Mouse (Mus musculus) kidney, postnatal 14 days (tissue): ENCODE results near the gene Ube2cbp.

Experiments
- DNase-seq: peaks from one replicate; pipeline ENCODE4 v3.0.0; 2022; ENCODE audit warnings: mixed read lengths

Ube2cbp gene

GRCm38 (mm10) chr9:86464151-86465105, at the start of gene Ube2cbp:
Ube2cbp (minus strand) TSS chr9:86464950.
- DNase-seq = peak; percentile 93

- DNase-seq = no peak
Observed at GRCm38 (mm10) chr9:86514390-86514789, 49.6 kb upstream of the Ube2cbp start.

- no peak for DNase-seq
Observed at GRCm38 (mm10) chr9:86513733-86514132, 49.0 kb upstream of the Ube2cbp start.

DNA sequence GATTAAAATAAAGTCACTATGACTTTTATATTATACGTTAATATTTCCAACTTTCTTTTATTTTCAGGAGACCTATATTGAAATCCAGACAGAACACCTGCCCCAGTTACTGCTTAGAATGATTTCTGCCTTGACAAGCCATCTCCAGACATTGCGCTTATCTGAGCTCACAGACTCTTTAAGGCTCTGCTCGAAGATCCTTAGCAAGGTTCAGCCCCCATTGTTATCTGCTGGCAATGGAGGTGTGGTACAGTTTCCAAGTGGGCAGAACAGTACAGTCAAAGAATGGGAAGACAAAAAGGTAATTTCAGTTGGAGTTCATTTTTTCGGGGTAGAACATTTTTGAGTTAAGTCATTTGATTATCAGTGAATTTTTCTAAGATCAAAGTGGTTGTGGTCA, 42.7 kb upstream of the Ube2cbp start:
- DNase-seq = no peak

DNA sequence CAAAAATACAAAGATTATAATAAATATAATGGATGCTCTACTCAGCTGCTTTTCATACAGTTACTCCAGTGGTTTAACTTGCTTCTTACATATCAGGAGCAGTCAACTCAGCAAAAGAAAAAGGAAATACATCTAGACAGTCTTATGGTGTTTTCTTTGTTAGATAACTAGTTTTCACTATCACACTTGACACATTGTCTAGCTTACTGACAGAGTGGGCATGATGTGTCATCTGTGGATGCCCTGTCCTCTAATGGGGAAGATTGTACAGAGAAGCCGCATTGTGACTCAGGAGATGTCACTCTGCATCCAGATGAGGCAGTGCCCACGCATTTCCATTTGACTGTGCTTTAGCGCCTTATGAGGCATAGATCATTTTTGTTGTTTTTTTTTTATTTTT, 34.3 kb upstream of the Ube2cbp start:
- no peak for DNase-seq

GRCm38 (mm10) chr9:86496261-86496660, 31.5 kb upstream of the Ube2cbp start:
- no peak for DNase-seq

DNA sequence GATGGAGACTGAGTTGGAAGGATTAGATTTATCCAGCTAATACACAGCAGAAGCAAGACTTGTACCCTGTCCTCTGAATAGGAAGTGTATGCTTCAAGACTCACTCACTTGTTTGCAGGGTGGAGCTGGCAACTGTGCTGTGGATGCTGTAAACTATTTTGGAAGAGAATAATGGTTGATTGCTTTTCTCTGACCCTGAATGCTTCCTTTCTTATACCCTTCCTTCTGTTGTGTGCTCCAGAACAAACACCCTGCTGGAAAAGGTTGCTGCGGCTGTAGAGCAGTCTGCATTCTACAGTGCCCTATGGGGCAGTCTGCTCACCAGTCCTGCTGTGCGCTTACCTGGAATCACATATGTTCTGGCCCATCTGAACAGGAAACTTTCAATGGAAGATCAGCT, 27.0 kb upstream of the Ube2cbp start:
- DNase-seq = no peak

DNA sequence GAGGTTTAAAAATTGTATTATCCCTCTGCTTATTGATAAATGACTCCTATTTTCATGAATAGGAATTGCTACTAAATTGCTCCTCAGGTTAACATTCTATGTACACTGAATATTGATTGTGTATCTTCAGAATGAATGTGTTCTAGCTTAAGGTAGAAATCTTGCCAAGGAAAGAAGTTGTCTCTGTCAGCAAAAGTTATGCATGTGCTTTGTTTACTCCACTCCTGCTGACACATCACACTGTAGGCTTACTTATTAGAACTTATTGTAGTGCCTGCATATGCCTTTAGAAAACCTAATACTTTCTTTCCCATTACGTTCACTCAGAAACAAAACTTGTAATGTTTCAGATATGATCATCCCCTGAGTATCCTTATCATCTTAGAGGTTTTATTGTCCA, 17.5 kb upstream of the Ube2cbp start:
- no peak for DNase-seq

- peak; percentile 9 for DNase-seq
Observed at GRCm38 (mm10) chr9:86478414-86479093, 13.8 kb upstream of the Ube2cbp start.

GRCm38 (mm10) chr9:86476763-86477162, 12.0 kb upstream of the Ube2cbp start:
- no peak for DNase-seq

GRCm38 (mm10) chr9:86475956-86476355, 11.2 kb upstream of the Ube2cbp start:
- no peak for DNase-seq

- peak; percentile 94 for DNase-seq
Observed at GRCm38 (mm10) chr9:86466990-86467870, 2.5 kb upstream of the Ube2cbp start, which contains the start of gene Dop1a. Dop1a (plus strand) TSS chr9:86467154.

GRCm38 (mm10) chr9:86453626-86454025, 11.1 kb downstream of the Ube2cbp start:
- no peak for DNase-seq

DNA sequence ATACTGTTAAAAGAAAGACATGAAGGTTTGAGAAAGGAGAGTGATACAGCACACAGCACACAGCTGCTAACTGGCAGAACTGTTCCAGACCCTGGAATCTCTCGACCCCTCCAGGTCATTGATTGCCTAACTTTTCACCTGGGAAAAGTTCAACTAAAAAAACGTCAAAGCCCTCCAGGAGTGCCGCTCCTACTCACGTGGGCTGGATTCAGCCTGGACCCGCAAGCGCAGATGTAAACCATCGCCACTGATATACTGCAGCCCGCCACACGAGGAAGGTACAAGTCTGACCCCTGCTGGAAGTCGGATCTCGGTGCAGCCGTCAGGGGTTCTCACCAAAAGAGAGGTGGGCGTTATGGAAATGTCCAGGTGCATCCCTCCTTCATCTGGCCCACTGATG, 13.1 kb downstream of the Ube2cbp start:
- DNase-seq = peak; percentile 57

GRCm38 (mm10) chr9:86451094-86451493, 13.7 kb downstream of the Ube2cbp start:
- no peak for DNase-seq

- peak; percentile 81 for DNase-seq
Observed at GRCm38 (mm10) chr9:86449581-86449980, 15.2 kb downstream of the Ube2cbp start.

GRCm38 (mm10) chr9:86447431-86447830, 17.3 kb downstream of the Ube2cbp start:
- DNase-seq = no peak

- DNase-seq = no peak
Observed at GRCm38 (mm10) chr9:86446847-86447246, 17.9 kb downstream of the Ube2cbp start.

- DNase-seq = no peak
Observed at GRCm38 (mm10) chr9:86442248-86442647, 22.5 kb downstream of the Ube2cbp start.

- DNase-seq = no peak
Observed at GRCm38 (mm10) chr9:86438337-86439009, 26.3 kb downstream of the Ube2cbp start.

GRCm38 (mm10) chr9:86436608-86437007, 28.1 kb downstream of the Ube2cbp start:
- no peak for DNase-seq

- DNase-seq = no peak
Observed at GRCm38 (mm10) chr9:86435510-86435909, 29.2 kb downstream of the Ube2cbp start.
